Mouse (Mus musculus): ENCODE data around the gene Vmp1. TPM values are rescaled to one million over a fixed set of nuclear protein-coding genes. Genes with fewer than 3 reads are reported as not detected.

The Vmp1 gene
- total and polyA plus RNA-seq, 3 experiments: 80.9 to 209 (median 167) TPM

DNA sequence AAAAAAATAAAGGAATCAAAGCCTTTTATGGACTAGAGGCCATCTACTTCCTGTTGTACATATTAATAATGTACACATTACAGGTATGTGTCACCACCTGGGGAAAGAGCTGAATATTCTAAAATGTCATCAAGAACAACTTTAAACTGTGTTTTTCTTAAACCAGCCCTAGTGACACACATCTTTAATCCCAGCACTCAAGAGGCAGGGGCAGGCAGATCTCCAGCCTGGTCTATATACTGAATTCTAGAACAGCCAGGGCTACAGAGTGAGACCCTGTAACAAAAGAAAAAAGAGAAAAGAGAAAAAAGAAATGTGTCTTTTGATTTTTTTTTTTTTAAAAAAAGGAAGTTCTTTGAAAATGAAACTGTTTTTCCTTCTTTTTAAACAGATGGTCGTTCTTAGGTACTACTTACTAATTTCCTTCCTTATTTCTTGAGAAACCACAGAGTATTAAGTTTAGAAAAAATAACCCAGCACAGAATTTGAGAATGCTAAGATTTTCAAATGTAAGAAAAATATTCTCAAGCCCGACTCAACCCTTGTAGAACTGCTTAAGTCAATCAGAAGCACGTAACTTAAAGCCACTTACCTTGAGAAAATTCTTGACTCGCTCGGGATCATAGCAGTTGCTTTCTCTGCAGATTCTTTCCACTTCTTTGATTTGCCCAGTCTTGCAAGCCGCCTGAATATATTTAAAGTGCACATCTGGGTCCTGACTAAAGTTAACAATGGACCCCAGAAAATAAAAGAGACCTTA, 33.9 kb upstream of the Vmp1 start:
- H3K79me2 ChIP-seq (replicated peaks; ENCODE audit: control insufficient read depth, extremely low read depth, insufficient read depth, poor library complexity, severe bottlenecking): peaks cover 29% of the 10 kb centered on the region
- peak overlapping the region; percentile 87 for H3K27ac ChIP-seq (ENCODE audit: insufficient read depth, low read depth)
- peak; percentile 52 for DNase-seq (ENCODE audit: extremely low read depth)
- dilution Hi-C loops (cut with MboI; ENCODE audit: extremely low pct_ligation_motif_present, extremely low pct_unique_long_range_greater_than_20kb, low sequenced_read_pairs): no loop called here
- no peak for TF ChIP-seq CHD2 (IDR thresholded peaks at IDR 0.05; ENCODE audit: low read length)
- TF ChIP-seq ZC3H11A (IDR thresholded peaks at IDR 0.05; ENCODE audit: low read depth, low read length): no peak
- no peak for TF ChIP-seq JUN (IDR thresholded peaks at IDR 0.05; ENCODE audit: insufficient read depth, low read depth, low read length)
- TF ChIP-seq PAX5 (IDR thresholded peaks at IDR 0.05; ENCODE audit: low read length): no peak
- peak; percentile 26; the same call in 1 of the 2 replicates for TF ChIP-seq CHD1 (IDR thresholded peaks at IDR 0.05; ENCODE audit: low read depth, low read length)
- peak; percentile 90 for TF ChIP-seq EP300 (IDR thresholded peaks at IDR 0.05; ENCODE audit: low read length)
- no peak for TF ChIP-seq RCOR1 (conservative IDR thresholded peaks at IDR 0.05; ENCODE audit: low read depth, low read length)
- TF ChIP-seq USF2 (conservative IDR thresholded peaks at IDR 0.05; ENCODE audit: low read depth, low read length): no peak
- no peak for TF ChIP-seq MAX (IDR thresholded peaks at IDR 0.05; ENCODE audit: low read length)
- peak; percentile 58; the same call in 1 of the 2 replicates for TF ChIP-seq IRF4 (IDR thresholded peaks at IDR 0.05; ENCODE audit: low read depth, low read length)
- TF ChIP-seq ETS1 (conservative IDR thresholded peaks at IDR 0.05; ENCODE audit: low read depth, low read length): peak; percentile 48; the same call in 1 of the 2 replicates
- TF ChIP-seq MYC (IDR thresholded peaks at IDR 0.05; ENCODE audit: low read depth, low read length): no peak; the same call in 1 of the 2 replicates
- TF ChIP-seq HCFC1 (IDR thresholded peaks at IDR 0.05; ENCODE audit: low read depth, low read length): no peak
- TF ChIP-seq USF1 (IDR thresholded peaks at IDR 0.05; ENCODE audit: low read depth, low read length): no peak
- TF ChIP-seq NELFE (IDR thresholded peaks at IDR 0.05; ENCODE audit: low read depth, low read length): no peak
- TF ChIP-seq TCF12 (IDR thresholded peaks at IDR 0.05; ENCODE audit: low read depth, low read length): 0 out of 2 replicates have a peak, but pooled peaks have one; percentile 9
- TF ChIP-seq BHLHE40 (IDR thresholded peaks at IDR 0.05; ENCODE audit: low read depth, low read length): no peak
- peak; percentile 65; the same call in 1 of the 2 replicates for TF ChIP-seq JUND (conservative IDR thresholded peaks at IDR 0.05; ENCODE audit: low read depth, low read length)
- TF ChIP-seq NRF1 (IDR thresholded peaks at IDR 0.05; ENCODE audit: low read depth, low read length): no peak
- TF ChIP-seq ZMIZ1 (IDR thresholded peaks at IDR 0.05; ENCODE audit: low read depth, low read length): no peak
- TF ChIP-seq CTCF (conservative IDR thresholded peaks at IDR 0.05 in 1 of 2, IDR thresholded peaks at IDR 0.05 in 1 of 2; ENCODE audit: low read depth in 2 of 2, low read length in 2 of 2): no peak
- TF ChIP-seq ZKSCAN1 (IDR thresholded peaks at IDR 0.05; ENCODE audit: borderline replicate concordance, low read depth, low read length): no peak
- no peak for TF ChIP-seq UBTF (IDR thresholded peaks at IDR 0.05; ENCODE audit: low read depth, low read length)
- no peak for TF ChIP-seq MXI1 (IDR thresholded peaks at IDR 0.05; ENCODE audit: low read depth, low read length)
- TF ChIP-seq KAT2A (IDR thresholded peaks at IDR 0.05; ENCODE audit: insufficient replicate concordance, low read length): no peak
- no peak for TF ChIP-seq SMC3 (IDR thresholded peaks at IDR 0.05; ENCODE audit: low read depth, low read length)
- 0 out of 2 replicates have a peak, but pooled peaks have one; percentile 8 for TF ChIP-seq POLR2A (IDR thresholded peaks at IDR 0.05; ENCODE audit: low read depth, low read length)
- TF ChIP-seq ZNF384 (IDR thresholded peaks at IDR 0.05; ENCODE audit: low read depth, low read length): peak; percentile 95
- TF ChIP-seq GABPA (IDR thresholded peaks at IDR 0.05; ENCODE audit: insufficient replicate concordance, low read depth, low read length): no peak
- TF ChIP-seq E2F4 (IDR thresholded peaks at IDR 0.05; ENCODE audit: insufficient replicate concordance, low read depth, low read length): no peak
- TF ChIP-seq POLR2AphosphoS2 (IDR thresholded peaks at IDR 0.05; ENCODE audit: low read depth, low read length): no peak
- peaks cover 41 to 69% of the 10 kb centered on the region in 2 experiments for H3K36me3 ChIP-seq (replicated peaks in 1 of 2; ENCODE audit: control insufficient read depth in 1 of 2, insufficient read depth in 1 of 2, low read length in 1 of 2)
- H3K27me3 ChIP-seq (replicated peaks): no peaks in the 10 kb centered on the region
- no peaks in the 10 kb centered on the region for H3K9me3 ChIP-seq (replicated peaks; ENCODE audit: low read length)
- peak overlapping the region; percentile 79 for H3K4me2 ChIP-seq (ENCODE audit: insufficient read depth, low read depth, poor library complexity, severe bottlenecking)
- peak overlapping the region; percentile 80 for H3K9ac ChIP-seq (ENCODE audit: insufficient read depth, low read depth)
- in situ Hi-C loops (cut with MboI; ENCODE audit: low pct_ligation_motif_present, low pct_unique_long_range_greater_than_20kb, low sequenced_read_pairs): no loop called here
- no peak overlapping the region for H3K4me3 ChIP-seq (replicated peaks in 1 of 3; ENCODE audit: low read depth in 2 of 3, low read length in 2 of 3, poor library complexity in 1 of 3)
- H3K4me1 ChIP-seq (ENCODE audit: control insufficient read depth in 1 of 2, insufficient read depth in 2 of 2): peaks cover 7 to 82% of the 10 kb centered on the region in 2 experiments; a peak in 3 of 4 replicates

All from CH12.LX (cell line).